Mouse (Mus musculus) midbrain, embryonic 12.5 days (tissue): ENCODE measurements around the gene Vcl. TPM values are rescaled to one million over a fixed set of nuclear protein-coding genes. Genes with fewer than 3 reads are reported as not detected.
A peak's percentile ranks its signal among the peaks of the same experiment; 100 is the strongest.

Experiments
- ATAC-seq: fragments of 200-750 bp; cut with Nextera tagmentation; 2 replicates; pipeline ENCODE4 v1.8.0; 2017; ENCODE audit warnings: low read depth, moderate TSS enrichment, moderate library complexity; ENCODE audit not compliant: low FRiP score
- H3K27ac ChIP-seq: fragments of 300-500 bp; sonication (generic); replicated peaks from 2 replicates; pipeline ENCODE4 v1.5.1; 2016; ENCODE audit warnings: mild to moderate bottlenecking
- H3K27me3 ChIP-seq: fragments of 300-500 bp; sonication (generic); 2 replicates; pipeline ENCODE4 v1.6.1; 2016; ENCODE audit warnings: mild to moderate bottlenecking
- H3K36me3 ChIP-seq: fragments of 300-500 bp; sonication (generic); 2 replicates; pipeline ENCODE4 v1.6.1; 2016
- H3K4me1 ChIP-seq: fragments of 300-500 bp; sonication (generic); 2 replicates; pipeline ENCODE4 v1.6.1; 2016
- H3K4me2 ChIP-seq: fragments of 300-500 bp; sonication (generic); replicated peaks from 2 replicates; pipeline ENCODE4 v1.6.1; 2016; ENCODE audit warnings: mild to moderate bottlenecking, moderate library complexity
- H3K4me3 ChIP-seq: fragments of 300-500 bp; sonication (generic); 2 replicates; pipeline ENCODE4 v1.5.1; 2016; ENCODE audit warnings: mild to moderate bottlenecking
- H3K9ac ChIP-seq: fragments of 300-500 bp; sonication (generic); replicated peaks from 2 replicates; pipeline ENCODE4 v1.6.1; 2016; ENCODE audit warnings: mild to moderate bottlenecking, moderate library complexity
- H3K9me3 ChIP-seq: fragments of 300-500 bp; sonication (generic); 2 replicates; pipeline ENCODE4 v1.6.1; 2016; ENCODE audit warnings: mild to moderate bottlenecking
- WGBS: fragments of 180-500 bp; shearing (Covaris S2); methylation state at CpG from one replicate; pipeline ENCODE4 v1.1.7; 2016; 5-methylcytosine and 5-hydroxymethylcytosine counted together
- polyA plus RNA-seq: library from polyadenylated mRNA; unstranded; fragments of >200 nt; fragmentation: Nextera tagmentation; extraction: Ambion mirVana; gene quantifications from 2 replicates; pipeline ENCODE4 v1.2.1, GENCODE M21; 2016

Vcl gene
- polyA plus RNA-seq, 1 experiment from 2014 or later = 26.3 TPM

- Histone ChIP-seq H3K9me3 (no peaks in the 10 kb centered on the region), H3K4me3 (no peak overlapping the region), H3K4me2 (no peak overlapping the region), H3K9ac (no peak overlapping the region), H3K36me3 (no peaks in the 10 kb centered on the region), H3K4me1 (no peaks in the 10 kb centered on the region; the same call in 1 of the 2 replicates), H3K27me3 (no peaks in the 10 kb centered on the region), H3K27ac (no peak overlapping the region)
- whole genome bisulfite sequencing = 90% methylated on average over 3 of the region's 3 CpGs
- no peak for ATAC-seq
Observed at GRCm38 (mm10) chr14:20985482-20985881, 56.3 kb downstream of the Vcl start.

DNA sequence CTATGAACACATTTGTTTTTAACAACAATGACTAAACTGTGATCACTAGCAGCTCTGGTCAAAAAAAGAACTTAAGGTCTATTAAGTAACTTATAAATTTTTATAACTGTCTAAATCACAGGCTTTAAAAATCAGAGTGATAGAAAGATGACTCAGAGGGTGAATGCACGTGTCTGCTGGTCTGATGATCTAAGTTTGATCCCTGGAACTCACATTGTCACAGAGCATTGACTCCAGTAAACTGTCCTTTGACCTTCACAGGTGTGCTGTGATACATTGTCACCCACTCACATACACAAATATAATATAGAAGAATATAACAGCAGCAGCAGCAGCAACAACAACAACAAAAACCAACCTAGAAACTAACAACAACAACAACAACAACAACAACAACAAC, 62.3 kb downstream of the Vcl start:
- ATAC-seq = no peak
- no peaks in the 10 kb centered on the region for H3K9me3 ChIP-seq
- 97% methylated on average over 1 of the region's 1 CpGs for WGBS

GRCm38 (mm10) chr14:20993067-20993691, 64.0 kb downstream of the Vcl start:
- 57% methylated on average over 3 of the region's 3 CpGs for WGBS
- H3K4me1 ChIP-seq = no peaks in the 10 kb centered on the region; the same call in 1 of the 2 replicates
- no peaks in the 10 kb centered on the region for H3K27me3 ChIP-seq
- no peaks in the 10 kb centered on the region for H3K9me3 ChIP-seq
- no peak for ATAC-seq
- H3K4me3 ChIP-seq = no peak overlapping the region
- peaks cover 4% of the 10 kb centered on the region; the same call in 1 of the 2 replicates for H3K36me3 ChIP-seq
- H3K27ac ChIP-seq = no peak overlapping the region
- no peak overlapping the region for H3K9ac ChIP-seq
- H3K4me2 ChIP-seq = no peak overlapping the region

More for the DNA sequence above, 62.3 kb downstream of the Vcl start:
- Histone ChIP-seq H3K27me3 (no peaks in the 10 kb centered on the region), H3K4me1 (no peaks in the 10 kb centered on the region), H3K4me2 (no peak overlapping the region), H3K36me3 (peaks cover 4% of the 10 kb centered on the region; the same call in 1 of the 2 replicates), H3K4me3 (no peak overlapping the region), H3K9ac (no peak overlapping the region), H3K27ac (no peak overlapping the region)

DNA sequence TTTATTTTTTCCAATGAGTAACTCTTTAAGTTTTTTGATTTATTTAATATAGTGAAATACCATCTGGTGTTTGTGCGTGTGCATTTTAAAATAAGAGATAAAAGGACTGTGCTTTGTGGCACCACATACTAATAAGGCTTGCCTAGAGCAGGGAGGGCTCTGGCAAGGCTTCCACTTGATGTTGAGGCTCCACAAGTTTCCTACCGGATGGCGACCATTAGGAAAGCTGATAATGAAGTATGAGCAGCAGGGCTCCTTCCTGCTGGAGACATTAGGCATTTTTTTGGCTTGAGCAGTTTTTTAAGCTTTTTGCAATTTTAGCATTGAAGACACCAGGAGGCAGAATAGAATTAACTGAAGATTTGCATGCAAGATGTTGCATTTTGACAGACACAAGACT, 65.3 kb downstream of the Vcl start:
- Histone ChIP-seq H3K27ac (no peak overlapping the region), H3K36me3 (peaks cover 4% of the 10 kb centered on the region; the same call in 1 of the 2 replicates), H3K4me1 (no peaks in the 10 kb centered on the region; the same call in 1 of the 2 replicates), H3K4me2 (no peak overlapping the region), H3K9me3 (no peaks in the 10 kb centered on the region), H3K9ac (no peak overlapping the region), H3K27me3 (no peaks in the 10 kb centered on the region), H3K4me3 (no peak overlapping the region)
- no peak for ATAC-seq
- 90% methylated on average over 3 of the region's 3 CpGs for WGBS

DNA sequence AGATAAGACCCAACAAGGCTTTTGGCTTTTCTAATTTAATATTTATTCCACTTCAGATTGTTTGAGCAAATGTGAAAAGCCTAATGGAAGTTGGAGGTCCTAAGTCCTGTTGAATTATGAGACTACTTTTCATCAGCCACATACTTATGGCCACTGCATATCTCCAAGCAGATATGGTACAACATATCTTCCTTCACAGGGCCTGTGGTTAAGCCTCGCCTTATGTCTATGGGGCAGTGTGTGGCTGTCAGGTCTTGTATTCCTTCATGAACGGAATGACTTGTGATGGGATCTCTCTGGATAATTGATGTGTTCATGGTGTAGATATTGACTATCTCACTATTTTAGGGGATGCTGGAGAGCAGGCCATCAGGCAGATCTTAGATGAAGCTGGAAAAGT, 66.3 kb downstream of the Vcl start:
- 92% methylated on average over 2 of the region's 2 CpGs for WGBS
- Histone ChIP-seq H3K36me3 (peaks cover 4% of the 10 kb centered on the region; the same call in 1 of the 2 replicates), H3K9ac (no peak overlapping the region), H3K9me3 (no peaks in the 10 kb centered on the region), H3K4me1 (no peaks in the 10 kb centered on the region; the same call in 1 of the 2 replicates), H3K4me2 (no peak overlapping the region), H3K4me3 (no peak overlapping the region), H3K27ac (no peak overlapping the region), H3K27me3 (no peaks in the 10 kb centered on the region)
- no peak for ATAC-seq

DNA sequence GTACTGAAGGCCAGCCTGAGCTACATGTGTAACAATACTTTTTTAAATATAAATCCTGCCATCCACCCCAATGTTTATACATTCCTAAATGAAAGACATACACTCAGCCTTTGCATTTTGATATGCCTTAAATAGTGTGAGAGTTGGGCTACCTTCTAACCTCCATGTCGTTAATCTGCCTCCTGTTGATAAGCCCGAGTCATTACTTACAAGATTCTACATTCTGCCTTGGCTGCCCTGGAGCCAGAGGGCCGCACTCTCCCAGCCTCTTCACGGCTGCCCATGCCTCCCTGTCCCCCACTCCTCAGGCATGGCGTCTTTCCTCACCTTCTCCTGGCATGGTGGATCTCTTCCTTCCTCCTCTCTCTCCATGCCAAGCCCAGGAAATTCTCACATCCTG, 67.2 kb downstream of the Vcl start:
- no peak overlapping the region for H3K9ac ChIP-seq
- no peaks in the 10 kb centered on the region for H3K27me3 ChIP-seq
- no peak overlapping the region for H3K4me3 ChIP-seq
- H3K4me2 ChIP-seq = no peak overlapping the region
- H3K27ac ChIP-seq = no peak overlapping the region
- H3K9me3 ChIP-seq = no peaks in the 10 kb centered on the region
- peaks cover 4% of the 10 kb centered on the region; the same call in 1 of the 2 replicates for H3K36me3 ChIP-seq
- 74% methylated on average over 5 of the region's 5 CpGs for WGBS
- no peaks in the 10 kb centered on the region; the same call in 1 of the 2 replicates for H3K4me1 ChIP-seq
- ATAC-seq = no peak

- no peak overlapping the region for H3K4me3 ChIP-seq
- no peaks in the 10 kb centered on the region; the same call in 1 of the 2 replicates for H3K4me1 ChIP-seq
- no peaks in the 10 kb centered on the region for H3K9me3 ChIP-seq
- H3K27ac ChIP-seq = no peak overlapping the region
- no peak for ATAC-seq
- no peaks in the 10 kb centered on the region for H3K36me3 ChIP-seq
- H3K9ac ChIP-seq = no peak overlapping the region
- H3K27me3 ChIP-seq = no peaks in the 10 kb centered on the region
- H3K4me2 ChIP-seq = no peak overlapping the region
- 70% methylated on average over 3 of the region's 3 CpGs for WGBS
Observed at GRCm38 (mm10) chr14:20997548-20997947, 68.3 kb downstream of the Vcl start.

DNA sequence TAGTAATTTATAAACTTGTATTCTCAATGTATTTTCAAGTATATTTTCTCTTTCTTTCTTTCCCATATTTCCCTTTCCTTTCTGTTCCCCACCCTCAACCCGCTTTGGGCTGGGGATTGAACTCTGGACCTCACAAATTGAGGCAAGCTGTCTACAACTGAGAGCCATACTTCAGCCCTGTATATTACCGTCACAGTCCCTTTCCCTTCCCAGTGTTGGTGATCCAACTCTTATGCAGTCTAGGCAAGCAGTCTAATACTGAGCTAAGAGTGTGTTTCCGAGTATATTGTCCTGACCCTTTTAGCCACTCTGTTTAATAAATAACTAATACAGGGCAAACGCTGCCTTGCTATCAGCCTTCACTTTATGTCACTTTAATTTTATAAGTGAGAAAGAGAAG, 70.4 kb downstream of the Vcl start:
- H3K9me3 ChIP-seq = no peaks in the 10 kb centered on the region
- H3K4me1 ChIP-seq = no peaks in the 10 kb centered on the region; the same call in 1 of the 2 replicates
- H3K36me3 ChIP-seq = no peaks in the 10 kb centered on the region
- no peaks in the 10 kb centered on the region for H3K27me3 ChIP-seq
- ATAC-seq = no peak
- H3K27ac ChIP-seq = no peak overlapping the region
- WGBS = 88% methylated on average over 4 of the region's 4 CpGs
- H3K4me2 ChIP-seq = no peak overlapping the region
- H3K9ac ChIP-seq = no peak overlapping the region
- H3K4me3 ChIP-seq = no peak overlapping the region

- Histone ChIP-seq H3K4me3 (no peak overlapping the region), H3K36me3 (peaks cover 6% of the 10 kb centered on the region; the same call in 1 of the 2 replicates), H3K4me1 (no peaks in the 10 kb centered on the region), H3K9ac (no peak overlapping the region), H3K4me2 (no peak overlapping the region), H3K27me3 (no peaks in the 10 kb centered on the region), H3K27ac (no peak overlapping the region), H3K9me3 (no peaks in the 10 kb centered on the region)
- 90% methylated on average over 5 of the region's 5 CpGs for WGBS
- no peak for ATAC-seq
Observed at GRCm38 (mm10) chr14:21013800-21014334, 84.7 kb downstream of the Vcl start.

DNA sequence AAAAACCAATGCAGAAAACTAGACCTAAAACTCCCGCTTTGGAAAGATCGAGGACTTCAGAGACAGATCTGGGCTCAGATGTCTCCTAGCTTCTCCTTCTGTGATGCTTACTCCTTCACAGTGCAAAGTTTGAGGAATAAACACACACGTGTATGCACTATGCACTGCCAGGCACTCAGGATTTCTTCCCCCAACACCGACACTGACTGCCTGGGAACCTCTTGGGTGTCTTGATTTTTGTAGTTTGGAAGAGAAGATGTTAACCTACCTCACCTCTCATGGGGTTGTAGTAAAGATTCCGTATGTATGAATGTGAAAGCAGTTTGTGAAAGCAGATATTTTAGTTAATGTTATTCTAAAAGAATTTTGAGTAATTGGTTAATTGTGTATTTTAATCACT, 88.7 kb downstream of the Vcl start:
- no peaks in the 10 kb centered on the region for H3K27me3 ChIP-seq
- ATAC-seq = no peak
- no peak overlapping the region for H3K9ac ChIP-seq
- no peak overlapping the region for H3K27ac ChIP-seq
- peaks cover 16% of the 10 kb centered on the region; the same call in 1 of the 2 replicates for H3K36me3 ChIP-seq
- no peak overlapping the region for H3K4me2 ChIP-seq
- H3K4me3 ChIP-seq = no peak overlapping the region
- H3K9me3 ChIP-seq = no peaks in the 10 kb centered on the region
- 92% methylated on average over 5 of the region's 5 CpGs for WGBS
- no peaks in the 10 kb centered on the region for H3K4me1 ChIP-seq

DNA sequence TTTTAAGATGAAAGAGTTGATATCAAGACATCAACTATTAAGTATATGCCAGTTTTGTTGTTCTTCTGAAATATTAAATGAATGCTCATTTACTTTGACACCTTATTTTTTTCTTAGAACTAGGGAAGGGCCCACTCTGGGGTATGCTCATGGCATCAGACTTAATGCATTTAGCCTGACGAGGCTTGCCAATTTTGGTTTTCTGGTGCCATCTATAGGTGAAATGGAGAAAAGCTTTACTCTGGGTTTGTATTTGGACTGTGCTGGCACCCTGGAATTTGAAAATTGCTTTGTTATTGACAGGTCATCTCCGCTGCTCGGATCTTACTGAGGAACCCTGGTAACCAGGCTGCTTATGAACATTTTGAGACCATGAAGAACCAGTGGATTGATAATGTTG, 89.8 kb downstream of the Vcl start:
- no peaks in the 10 kb centered on the region for H3K4me1 ChIP-seq
- H3K4me2 ChIP-seq = no peak overlapping the region
- H3K9me3 ChIP-seq = no peaks in the 10 kb centered on the region
- H3K36me3 ChIP-seq = peaks cover 16% of the 10 kb centered on the region; the same call in 1 of the 2 replicates
- no peaks in the 10 kb centered on the region for H3K27me3 ChIP-seq
- WGBS = 43% methylated on average over 3 of the region's 3 CpGs
- H3K9ac ChIP-seq = 0 out of 2 replicates have a peak overlapping the region, but pooled peaks have one; percentile 15
- ATAC-seq = peak; percentile 38; the same call in 1 of the 2 replicates
- no peak overlapping the region for H3K4me3 ChIP-seq
- no peak overlapping the region for H3K27ac ChIP-seq

DNA sequence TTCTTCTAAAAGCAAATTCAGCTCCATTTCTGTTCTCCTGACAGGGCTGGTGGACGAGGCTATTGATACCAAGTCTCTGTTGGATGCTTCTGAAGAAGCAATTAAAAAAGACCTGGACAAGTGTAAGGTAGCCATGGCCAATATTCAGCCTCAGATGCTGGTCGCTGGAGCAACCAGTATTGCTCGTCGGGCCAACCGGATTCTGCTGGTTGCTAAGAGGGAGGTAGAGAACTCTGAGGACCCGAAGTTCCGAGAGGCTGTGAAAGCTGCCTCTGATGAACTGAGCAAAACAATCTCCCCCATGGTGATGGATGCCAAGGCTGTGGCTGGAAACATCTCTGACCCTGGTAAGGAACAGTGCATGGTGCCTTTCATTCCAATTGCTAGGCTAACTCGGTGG, 91.2 kb downstream of the Vcl start:
- Histone ChIP-seq H3K36me3 (peaks cover 24% of the 10 kb centered on the region), H3K9me3 (no peaks in the 10 kb centered on the region), H3K4me1 (no peaks in the 10 kb centered on the region), H3K9ac (no peak overlapping the region), H3K27me3 (no peaks in the 10 kb centered on the region), H3K4me2 (no peak overlapping the region), H3K4me3 (no peak overlapping the region), H3K27ac (no peak overlapping the region)
- ATAC-seq = no peak
- 93% methylated on average over 8 of the region's 8 CpGs for WGBS
